Mouse (Mus musculus): Measurements from ENCODE around the gene Selenot.
"Not testable (repeated sequence)": the region's sequence is repeated elsewhere in the genome, so short reads cannot be mapped to it uniquely, and the experiment has no call there.

Selenot gene

DNA sequence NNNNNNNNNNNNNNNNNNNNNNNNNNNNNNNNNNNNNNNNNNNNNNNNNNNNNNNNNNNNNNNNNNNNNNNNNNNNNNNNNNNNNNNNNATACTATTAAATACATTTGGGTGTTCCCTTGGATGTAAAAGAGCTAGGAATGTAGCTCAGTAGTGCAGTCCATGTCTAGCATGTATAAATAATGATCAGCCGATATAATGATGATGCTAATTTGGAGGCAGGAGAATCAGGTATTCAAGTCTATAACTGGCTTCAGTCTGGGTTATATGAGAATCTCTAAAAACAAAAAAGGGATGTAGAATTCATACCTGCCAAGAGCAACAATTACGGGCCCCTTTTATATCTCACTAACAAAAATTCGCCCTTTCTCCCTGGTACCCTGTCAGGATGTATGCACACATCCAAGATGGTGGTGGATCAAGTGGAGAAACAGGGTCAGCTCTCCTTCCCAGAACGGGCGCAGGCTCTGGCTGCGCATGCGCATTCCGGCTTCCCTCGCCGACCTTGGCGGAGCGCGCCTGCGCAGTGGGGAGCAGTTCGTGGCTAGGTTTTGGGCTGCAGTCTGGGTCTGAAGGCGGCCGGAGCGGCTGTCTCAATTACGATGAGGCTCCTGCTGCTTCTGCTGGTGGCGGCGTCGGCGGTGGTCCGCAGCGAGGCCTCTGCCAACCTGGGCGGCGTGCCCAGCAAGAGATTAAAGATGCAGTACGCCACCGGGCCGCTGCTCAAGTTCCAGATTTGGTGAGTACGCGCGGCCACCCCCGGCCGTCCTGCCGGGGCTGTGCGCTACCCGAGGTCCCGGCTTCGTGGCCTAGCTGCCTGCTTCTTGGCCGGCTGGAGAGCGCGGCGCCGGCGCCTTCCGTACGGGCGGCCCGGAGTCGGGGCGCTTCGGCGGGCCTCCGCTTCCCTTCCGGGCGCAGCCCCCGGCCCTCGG lies at the start of gene Selenot:
Selenot (plus strand) TSS at position 500 of the 930 bp plus-strand sequence.
- DNase-seq (ENCODE audit: low spot score in 2 of 2) = peak; percentile 92 to 98

DNA sequence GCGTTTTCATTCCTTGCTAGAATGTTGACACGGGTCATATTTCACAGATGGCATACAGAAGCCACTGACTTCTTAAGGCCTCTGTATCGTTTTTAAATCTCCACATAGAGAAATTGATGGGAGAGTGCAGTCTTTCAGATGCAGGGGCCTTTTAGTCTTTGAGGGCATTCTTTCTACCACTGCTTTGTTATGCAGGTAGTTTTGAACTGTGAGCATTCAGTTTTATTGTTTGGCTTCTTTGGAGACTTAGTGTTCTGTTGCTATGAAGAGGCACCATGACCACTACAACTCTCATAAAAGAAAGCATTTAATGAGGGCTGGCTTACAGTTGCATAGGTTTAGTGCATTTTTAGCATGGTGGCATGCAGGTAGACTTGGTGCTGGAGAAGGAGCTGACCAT lies 39.9 kb upstream of the Selenot start:
- no peak for DNase-seq (ENCODE audit: low spot score in 2 of 2)

DNA sequence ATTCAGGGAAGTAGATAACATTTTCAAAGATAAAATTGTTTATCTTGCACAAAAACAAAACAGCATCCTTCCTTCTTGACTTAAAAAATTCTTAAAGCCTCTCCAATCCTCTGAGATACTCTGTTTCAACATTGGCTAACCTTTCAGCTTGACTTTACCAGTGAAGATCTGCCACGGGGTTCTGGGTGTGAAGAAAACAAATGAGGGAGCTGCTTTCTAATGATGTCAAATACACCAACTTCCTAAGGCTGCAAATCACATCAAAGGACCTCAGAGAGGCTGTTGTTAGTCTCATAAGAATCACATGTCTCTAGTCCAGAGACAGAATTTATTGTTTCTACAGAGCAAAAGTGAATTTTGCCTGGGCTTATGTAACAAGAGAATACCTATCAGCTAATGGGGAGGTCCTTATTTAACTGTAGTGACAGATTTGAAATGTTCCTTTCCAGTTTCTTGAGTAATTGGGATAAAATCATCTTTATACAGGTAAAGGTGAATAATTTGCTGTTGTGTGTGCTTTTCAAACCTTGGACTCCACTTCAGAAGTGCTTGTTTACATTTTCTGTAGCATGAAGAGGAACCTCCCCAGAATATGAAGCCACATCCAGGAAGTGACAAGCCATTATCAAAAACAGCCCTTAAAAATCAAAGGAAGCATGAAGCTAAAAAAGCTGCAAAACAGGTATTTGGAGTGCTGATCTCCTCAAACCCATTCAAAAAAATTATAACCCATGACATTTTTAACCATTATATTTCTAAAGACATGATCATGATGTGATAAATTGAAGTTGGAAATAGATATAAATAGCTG lies 24.2 kb upstream of the Selenot start:
- DNase-seq (ENCODE audit: low spot score in 2 of 2) = no peak

DNA sequence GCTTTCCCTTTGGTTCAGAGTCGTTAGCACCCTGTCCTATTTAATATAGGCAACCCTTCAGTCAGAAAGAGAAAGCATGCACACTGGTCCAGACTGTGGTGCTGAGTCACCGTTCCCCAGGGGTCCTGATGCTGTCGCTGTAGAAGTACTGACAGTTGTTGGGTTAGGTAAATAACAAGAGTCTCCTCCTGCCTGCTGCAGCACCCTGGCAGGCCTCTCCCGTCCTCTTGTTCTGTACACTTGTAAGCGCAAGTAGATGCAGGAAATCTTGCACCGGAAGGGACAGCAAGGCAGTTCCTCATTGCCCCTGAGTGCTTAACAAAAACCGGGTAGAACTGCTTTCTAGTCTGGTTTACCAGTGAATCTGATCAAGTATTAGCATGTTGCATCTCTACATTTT lies 19.8 kb upstream of the Selenot start:
- no peak for DNase-seq (ENCODE audit: low spot score in 2 of 2)

DNA sequence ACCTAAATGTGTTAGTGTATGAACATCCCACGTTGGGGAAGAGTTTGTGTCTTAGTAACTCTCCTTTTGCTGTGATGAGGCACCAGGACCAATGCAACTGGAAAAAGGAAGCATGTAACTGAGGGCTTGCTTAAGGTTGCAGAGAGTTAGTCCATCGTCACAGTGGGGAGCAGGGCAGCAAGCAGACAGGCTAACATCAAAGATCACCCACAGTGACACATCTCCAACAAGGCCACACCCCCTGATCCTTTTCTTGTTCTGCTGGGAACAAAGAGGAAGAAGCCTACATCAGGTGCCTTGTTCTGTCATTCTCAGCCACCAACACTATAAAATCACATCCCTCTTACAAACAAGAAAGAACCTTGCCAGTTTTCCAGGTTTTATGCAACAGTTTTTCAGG lies 16.5 kb upstream of the Selenot start:
- no peak for DNase-seq (ENCODE audit: low spot score in 2 of 2)

DNA sequence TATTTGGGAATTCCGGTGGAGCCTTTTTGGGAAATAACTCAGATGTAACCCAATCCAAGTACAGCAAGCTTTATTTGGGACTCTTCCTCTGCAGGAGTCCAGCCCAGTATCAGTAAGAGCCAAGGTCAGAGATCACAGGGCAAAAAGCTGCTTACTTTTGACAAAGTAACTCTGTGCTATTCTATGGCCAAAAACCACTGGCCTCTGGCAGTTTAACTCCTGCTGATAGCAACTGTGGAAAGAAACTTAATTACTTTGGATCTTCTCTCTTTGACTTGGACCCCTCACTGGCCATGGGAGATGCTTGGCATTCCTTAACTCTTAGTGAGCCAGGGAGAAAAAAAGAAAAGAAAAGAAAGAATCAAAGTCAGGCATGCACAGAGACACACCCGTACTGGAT lies 15.0 kb upstream of the Selenot start:
- DNase-seq (ENCODE audit: low spot score in 2 of 2) = no peak

DNA sequence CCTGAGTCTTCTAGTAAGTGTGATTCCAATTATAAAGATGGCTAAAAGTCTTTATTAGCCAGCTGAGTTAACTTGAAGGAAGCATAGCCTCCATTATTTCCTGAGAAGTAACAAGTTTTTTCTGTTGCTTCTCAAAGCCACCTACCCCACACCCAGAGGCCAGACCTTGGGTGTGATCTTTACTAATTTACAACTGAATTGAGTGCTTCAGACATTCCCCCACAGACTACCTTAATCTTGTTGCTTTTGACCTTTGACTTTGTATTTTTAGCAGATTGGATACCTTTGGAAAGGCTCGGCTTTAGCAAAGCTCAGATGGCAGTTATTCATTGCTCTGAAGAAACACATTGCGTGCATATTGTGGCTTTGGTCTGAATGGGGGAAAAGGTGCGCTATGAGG lies 5.6 kb upstream of the Selenot start:
- no peak for DNase-seq (ENCODE audit: low spot score in 2 of 2)

DNA sequence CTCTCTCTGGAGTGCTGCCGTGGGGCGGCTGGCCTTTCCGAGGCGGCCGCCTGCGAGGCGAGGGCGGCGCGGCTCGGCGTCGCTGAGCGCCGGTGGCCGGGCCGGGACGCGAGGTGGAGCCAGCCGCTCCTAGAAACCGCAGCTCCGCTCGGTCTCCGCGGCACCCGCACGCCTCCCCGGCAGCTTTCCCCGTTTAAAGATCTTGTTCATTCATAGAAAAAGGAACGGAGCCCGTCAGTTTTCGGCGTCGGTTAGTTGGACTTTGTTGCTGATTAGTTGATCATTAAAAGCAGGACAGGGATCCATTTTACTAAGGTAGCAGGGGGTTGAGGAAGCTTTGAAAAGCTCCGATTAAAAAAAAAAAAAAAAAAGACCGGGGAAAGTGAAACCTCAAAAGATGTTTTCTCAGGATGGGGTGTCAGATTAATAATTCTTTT lies 649 bp downstream of the Selenot start:
- no peak for DNase-seq (ENCODE audit: low spot score in 2 of 2)

DNA sequence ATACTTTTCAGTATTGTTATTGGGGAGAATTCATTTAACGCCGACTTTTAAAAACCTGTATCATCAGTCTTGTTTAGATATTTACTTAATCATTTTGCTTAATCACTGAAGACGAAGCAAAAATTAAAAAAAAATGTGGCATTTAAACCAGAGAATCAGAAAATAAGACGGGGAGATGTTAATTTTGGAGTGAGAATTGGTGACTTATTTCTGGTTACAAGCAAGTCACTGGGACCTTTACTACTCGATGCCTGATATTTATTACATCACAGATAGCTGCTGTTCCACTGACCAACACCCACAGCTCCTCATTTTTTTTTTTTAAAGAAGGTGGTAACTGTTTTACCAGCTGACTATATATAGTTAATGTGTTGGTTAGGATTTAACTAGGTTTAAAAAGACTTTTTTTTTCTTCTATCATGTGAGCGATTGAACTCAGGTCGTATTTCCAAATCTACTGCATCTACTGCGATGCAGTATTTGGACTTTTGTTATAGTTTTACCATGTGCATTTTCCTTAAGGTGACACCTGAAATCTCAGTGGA lies 1.1 kb downstream of the Selenot start:
- DNase-seq (ENCODE audit: low spot score in 2 of 2) = no peak

DNA sequence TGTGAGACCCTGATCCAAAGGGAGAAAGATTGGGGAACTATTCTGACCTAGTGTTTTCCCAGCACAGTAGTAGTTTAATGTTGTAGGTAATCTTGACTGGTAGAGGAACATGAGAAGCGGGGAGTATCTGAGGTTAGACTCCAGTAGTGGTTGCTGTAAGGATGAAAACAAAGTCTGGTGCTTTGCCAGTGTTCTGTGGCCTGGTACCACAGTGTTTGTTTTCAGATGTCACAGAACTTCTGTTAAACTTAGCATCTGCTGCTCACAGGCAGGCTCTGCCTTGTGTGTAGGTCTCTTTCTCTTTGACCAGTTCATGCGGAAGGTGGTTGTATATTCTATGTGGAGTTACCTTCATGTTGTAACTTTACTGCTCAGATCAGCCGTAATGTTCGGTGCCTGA lies 5.1 kb downstream of the Selenot start:
- no peak for DNase-seq (ENCODE audit: low spot score in 2 of 2)

DNA sequence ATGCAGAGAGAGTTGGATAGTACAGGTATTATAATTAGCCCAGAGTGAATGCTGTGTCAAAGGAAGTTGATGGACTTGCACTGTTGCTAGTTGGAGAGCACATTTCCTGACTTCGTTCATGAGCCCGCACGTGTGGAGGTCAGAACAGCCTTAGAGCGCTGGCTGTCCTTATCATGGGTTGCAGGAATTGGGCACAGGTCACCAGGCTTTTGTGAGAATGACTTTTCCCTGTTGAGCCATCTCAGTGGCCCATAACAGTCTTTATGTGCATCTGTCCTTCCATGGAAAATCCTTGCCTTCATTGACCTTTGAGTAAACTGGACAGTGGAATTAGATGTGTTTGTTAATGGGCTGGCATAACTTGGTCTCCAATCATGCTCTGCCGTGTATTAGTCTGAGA lies 5.9 kb downstream of the Selenot start:
- no peak for DNase-seq (ENCODE audit: low spot score in 2 of 2)

DNA sequence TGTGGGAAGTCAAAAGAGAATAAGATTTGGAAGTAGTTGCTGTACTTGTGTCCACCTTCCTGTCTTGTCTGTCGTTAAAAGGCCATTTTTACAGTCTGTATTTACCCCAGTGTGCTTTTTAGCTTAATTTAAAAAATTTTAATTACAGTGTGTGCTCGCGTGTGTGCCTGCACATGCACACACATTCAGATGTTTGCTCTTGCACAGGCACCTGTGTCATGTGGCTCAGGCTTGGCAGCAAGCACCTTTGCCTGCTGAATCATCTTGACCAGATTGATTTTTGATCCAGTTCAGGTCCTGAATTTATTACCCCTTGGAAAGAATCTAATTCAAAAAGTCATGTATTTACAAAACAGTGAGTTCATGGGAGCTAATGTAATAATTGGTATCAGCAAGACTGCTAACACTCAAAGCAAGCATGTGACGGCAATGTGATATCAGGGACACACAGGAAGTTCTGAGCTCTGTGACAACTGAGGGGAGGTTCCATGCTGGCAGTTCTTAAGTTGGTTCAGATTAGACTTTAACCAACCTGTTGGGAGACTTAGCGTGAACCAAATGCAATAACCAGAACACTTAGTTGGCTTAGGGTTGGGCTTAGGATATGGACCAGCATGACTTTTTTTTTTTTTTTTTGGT lies 6.5 kb downstream of the Selenot start:
- no peak for DNase-seq (ENCODE audit: low spot score in 2 of 2)

DNA sequence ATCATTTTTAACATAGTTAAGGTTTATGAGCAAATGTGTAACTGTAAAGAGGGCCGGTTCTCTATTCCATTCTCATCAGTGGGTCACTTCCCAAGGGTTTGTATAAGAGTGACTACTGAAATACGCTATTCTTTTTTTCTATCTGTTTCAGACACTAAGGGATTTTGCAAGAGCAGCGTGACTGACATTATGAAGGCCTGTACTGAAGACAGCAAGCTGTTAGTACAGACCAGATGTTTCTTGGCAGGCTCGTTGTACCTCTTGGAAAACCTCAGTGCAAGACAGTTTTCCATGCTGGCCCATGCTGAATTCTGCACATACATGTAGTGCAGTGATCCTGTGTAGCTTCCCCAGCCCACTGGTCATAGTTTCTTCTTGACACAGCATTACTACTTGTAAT lies 14.1 kb downstream of the Selenot start:
- DNase-seq (ENCODE audit: low spot score in 2 of 2) = not testable (repeated sequence)

DNA sequence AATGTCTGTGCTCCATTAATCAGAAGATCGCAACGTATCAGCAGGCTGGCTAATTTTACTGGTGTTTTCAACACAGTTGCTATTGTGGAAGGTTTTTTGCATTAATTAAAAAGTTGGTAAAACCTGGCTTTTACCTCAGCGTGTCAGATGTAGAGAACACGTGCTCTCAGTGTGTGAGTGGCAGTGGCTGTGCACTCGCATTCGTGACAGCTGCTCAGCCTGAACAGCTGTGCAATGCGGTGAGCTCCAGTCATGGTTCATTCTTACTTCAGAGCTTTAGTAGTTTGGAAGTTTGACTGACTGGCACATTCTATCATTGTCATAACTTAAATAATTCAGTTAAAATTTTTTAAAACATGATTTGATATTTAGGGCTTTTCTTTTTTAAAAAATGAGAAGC lies 16.2 kb downstream of the Selenot start:
- DNase-seq (ENCODE audit: low spot score in 2 of 2) = not testable (repeated sequence)

DNA sequence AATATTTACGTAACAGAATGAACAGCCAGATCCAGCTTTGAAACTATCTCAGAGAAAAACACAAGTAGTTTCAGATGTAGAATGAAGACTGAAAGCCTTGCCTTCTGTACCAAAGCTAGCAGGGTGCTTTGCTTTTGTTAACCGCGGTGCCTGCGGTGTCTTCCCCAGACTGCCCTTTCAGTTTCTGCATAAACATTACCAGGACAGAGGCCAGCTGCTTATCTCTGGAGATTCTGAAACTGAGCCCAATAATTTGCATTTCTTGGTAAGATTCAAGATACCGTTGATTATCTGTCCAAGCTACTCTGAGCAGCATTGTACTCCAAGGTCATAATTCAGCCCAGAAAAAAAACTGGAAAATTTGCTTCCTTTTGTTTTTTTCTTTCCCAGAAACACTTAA lies 17.2 kb downstream of the Selenot start:
- no peak for DNase-seq (ENCODE audit: low spot score in 2 of 2)

DNA sequence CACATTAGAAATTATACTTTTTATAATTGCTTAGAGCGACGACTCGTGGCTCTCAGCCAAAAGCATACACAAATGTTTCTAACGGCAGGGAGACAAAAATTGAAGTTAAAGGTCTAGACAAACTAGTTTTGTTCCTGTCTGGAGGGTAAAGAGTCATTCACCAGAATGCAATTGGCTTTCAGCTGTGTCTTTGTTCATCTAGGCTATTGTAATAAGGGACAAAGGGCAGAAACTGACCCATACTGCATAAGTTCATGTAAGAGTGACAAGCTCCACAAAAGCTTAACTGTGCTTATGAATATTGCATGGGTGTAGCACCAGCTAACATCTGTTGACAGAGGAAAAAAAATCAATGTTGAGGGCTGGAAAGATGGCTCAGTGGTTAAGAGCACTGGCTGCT lies 32.1 kb downstream of the Selenot start:
- DNase-seq (ENCODE audit: low spot score in 2 of 2) = no peak

DNA sequence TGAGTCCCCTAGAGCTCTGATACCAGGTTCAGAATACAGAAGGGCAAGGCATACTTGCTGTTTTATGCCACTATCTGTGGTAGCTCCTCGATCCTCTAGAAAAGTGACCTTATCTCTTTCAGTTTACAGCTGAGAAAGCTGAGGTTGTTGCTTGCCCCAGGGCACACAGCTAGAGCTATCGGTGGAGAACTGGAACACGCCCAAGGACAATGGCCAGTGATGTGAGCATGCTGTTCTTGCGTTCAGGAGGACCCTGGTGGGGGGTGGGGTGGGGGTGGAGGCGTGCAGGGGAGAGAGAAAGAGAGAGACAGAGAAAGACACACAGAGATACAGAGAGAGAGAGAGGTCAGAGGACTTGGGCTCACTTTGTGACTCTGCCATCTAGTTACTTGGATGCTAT lies 33.5 kb downstream of the Selenot start:
- no peak for DNase-seq (ENCODE audit: low spot score in 2 of 2)

DNA sequence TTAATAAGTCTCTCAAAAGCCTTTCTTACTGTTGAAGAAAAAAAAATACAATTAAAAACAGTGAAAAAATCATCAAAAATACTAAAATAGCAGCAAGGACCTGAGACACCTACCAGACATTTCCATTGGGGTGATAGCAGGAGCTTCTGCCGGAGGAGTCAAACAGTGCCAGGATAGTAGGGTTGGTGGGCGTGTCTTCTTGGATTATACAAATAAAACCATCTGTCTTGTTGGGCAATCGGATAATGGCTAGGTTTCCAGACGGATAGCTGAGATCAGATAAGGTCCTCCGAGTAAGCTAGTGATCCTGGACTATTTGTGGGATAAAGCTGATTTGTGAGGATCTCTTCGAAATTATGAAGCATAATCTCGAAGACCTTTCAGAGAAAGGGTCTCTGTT lies 44.6 kb downstream of the Selenot start:
- no peak for DNase-seq (ENCODE audit: low spot score in 2 of 2)

DNA sequence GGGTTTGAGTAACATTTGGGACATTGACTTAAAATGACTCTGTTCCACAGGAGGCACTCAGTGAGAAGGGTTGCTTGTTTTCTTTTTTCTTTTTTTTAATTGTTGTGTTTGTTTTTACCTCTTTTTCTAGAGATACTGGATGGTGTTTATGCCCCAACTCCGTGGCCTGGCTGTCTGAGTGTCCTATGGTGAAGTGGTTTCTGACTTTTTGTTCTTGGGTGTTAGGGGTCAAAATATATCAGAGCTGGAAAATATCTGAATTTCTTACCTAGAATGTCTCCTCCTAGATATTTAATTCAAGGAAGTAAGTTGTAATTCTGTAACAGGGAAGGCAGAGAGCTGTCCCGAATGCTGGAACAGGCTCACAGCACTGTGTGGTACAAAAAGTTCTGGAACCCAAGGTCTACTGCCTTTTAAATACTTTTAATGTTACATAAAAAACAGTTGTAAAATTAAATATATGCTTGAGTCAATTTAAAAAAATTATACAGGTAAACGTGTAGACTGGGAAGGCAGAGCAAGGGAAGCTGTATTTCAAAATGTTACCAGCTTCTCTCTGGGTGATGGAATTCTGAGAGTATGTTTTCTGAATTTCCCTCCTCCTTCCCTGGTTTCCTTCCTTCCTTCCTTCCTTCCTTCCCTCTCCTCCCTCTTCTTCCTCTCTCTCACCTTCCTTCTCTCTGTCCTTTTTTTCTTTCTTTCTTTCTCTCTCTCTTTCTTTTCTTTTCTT lies 46.4 kb downstream of the Selenot start:
- DNase-seq (ENCODE audit: low spot score in 2 of 2) = no peak

DNA sequence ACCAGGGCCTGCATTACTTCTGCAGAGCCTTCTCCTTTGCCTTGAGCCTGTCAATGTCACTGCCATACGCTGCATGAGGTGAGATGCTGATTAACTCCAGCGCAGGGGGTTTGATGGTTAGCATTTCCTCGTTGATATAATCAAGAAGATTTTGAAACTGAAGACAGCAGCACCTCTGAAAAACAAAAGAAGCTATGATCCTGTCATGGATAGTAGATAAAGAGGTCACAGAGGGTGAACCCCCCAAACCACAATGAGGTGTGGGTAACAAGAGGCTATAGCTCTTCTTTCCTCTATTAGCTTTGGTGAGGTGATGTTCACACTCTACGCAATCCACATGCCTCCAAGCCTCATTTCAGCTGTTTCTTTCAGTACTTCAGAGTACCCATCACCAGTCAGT lies 48.5 kb downstream of the Selenot start:
- DNase-seq (ENCODE audit: low spot score in 2 of 2) = no peak

DNA sequence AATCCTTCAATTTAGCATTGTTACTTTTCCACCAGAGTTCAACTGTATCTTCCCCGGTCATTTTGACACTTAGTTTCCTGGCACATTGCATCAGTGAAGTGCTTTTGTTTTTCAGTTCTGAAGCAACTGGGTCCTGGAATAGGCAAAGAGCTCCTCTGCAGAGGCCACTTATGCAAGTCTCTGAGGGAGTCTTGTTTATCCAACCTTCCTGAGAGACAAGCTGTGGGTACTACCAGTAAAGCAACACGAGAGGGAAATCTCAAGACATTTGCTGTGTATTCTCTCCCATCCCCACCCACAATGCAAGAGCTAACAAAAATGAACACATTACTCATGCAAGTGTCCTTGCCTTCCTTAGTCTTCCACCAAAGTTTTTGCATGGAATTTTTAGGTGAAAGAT lies 55.3 kb downstream of the Selenot start:
- DNase-seq (ENCODE audit: low spot score in 2 of 2) = no peak

All from frontal cortex, postnatal 10 days (tissue).